Mouse (Mus musculus): ENCODE measurements around the gene Itfg2. TPM values are rescaled to one million over a fixed set of nuclear protein-coding genes. Genes with fewer than 3 reads are reported as not detected.

Itfg2 gene
- total and polyA plus RNA-seq, 3 experiments = 16.6 to 44.8 TPM; not detected in 1

DNA sequence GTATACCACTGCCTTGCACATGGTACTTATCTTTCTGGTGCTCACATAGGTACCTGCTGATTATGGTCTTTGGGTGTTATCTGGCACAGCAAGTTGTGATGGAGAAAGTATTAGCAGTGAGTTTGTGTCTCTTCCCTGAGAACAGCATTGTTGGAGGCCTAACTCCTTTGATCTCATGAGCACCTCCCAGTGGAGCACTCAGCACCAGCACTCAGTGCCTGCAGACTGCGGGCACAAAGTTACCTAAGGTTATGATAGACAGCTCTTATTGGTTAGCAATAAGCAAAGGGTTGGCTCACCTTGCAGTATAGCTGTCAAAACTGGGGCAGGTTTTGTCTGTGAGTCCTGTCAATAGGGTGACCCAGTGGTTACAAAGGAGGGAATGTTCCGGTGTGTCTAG lies 15.5 kb upstream of the Itfg2 start:
- peak; percentile 60 for DNase-seq (ENCODE audit: low read depth, low spot score)
- no peak overlapping the region for H3K27ac ChIP-seq (ENCODE audit: control insufficient read depth, low read depth, low read length)
- peak; percentile 32 to 44 (median 41); a peak in 5 of 6 replicates for TF ChIP-seq CTCF (IDR thresholded peaks at IDR 0.05 in 2 of 3, conservative IDR thresholded peaks at IDR 0.05 in 1 of 3; ENCODE audit: control insufficient read depth in 1 of 3, insufficient read depth in 1 of 3, low read depth in 2 of 3, low read length in 3 of 3, poor library complexity in 1 of 3, severe bottlenecking in 1 of 3)
- 0 out of 2 replicates have a peak, but pooled peaks have one; percentile 7 for TF ChIP-seq SMC3 (IDR thresholded peaks at IDR 0.05; ENCODE audit: low read depth, low read length)
- TF ChIP-seq MEF2A (IDR thresholded peaks at IDR 0.05; ENCODE audit: extremely low read depth, insufficient replicate concordance, low read depth, low read length, poor library complexity, severe bottlenecking) = no peak
- TF ChIP-seq ETS1 (IDR thresholded peaks at IDR 0.05; ENCODE audit: low read depth, low read length) = 0 out of 2 replicates have a peak, but pooled peaks have one; percentile 6

DNA sequence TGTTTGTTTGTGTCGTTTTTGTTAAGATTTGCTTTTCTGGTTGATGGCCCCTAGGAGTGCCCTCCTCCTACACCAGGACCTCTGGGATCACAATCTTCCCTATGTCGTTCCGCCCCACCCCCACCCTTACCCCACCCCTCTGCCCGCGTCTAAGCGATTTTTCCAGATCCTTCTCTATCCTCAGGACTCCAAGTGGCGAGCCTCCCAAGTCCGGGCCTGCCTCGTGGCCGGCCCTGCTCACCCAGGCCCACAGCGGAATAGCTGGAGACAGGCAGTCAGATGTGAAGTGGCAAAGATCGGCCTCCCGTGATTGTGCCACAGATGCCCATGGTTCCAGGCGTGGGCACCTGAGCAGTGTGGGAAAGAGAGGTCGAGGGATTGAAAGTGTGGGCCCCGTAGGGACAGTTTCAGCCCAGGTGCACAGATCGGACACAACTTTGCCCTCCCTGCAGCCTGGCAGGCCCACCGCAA lies 14.2 kb upstream of the Itfg2 start:
- no peak overlapping the region for H3K27ac ChIP-seq (ENCODE audit: control insufficient read depth, low read depth, low read length)
- DNase-seq (ENCODE audit: low read depth, low spot score) = no peak

More for the DNA sequence above, 15.5 kb upstream of the Itfg2 start:
- H3K79me2 ChIP-seq (ENCODE audit: control insufficient read depth, insufficient read depth, low read length, poor library complexity) = peaks cover 19% of the 10 kb centered on the region
- H3K4me1 ChIP-seq (ENCODE audit: control insufficient read depth in 1 of 2, insufficient read depth in 2 of 2, low read length in 2 of 2) = peaks cover 12 to 16% of the 10 kb centered on the region in 2 experiments
- no peaks in the 10 kb centered on the region for H3K9me3 ChIP-seq (replicated peaks; ENCODE audit: insufficient read depth, low read length)
- H3K36me3 ChIP-seq (ENCODE audit: control insufficient read depth in 1 of 2, insufficient read depth in 2 of 2, low read length in 2 of 2) = peaks cover 2 to 16% of the 10 kb centered on the region in 2 experiments
- no peak overlapping the region for H3K9ac ChIP-seq (ENCODE audit: control insufficient read depth, low read depth, low read length, poor library complexity, severe bottlenecking)
- no peaks in the 10 kb centered on the region for H3K27me3 ChIP-seq (ENCODE audit: control insufficient read depth in 1 of 2, insufficient read depth in 2 of 2, low read length in 2 of 2)
- no peak overlapping the region for H3K4me3 ChIP-seq (ENCODE audit: control insufficient read depth in 1 of 2, insufficient read depth in 1 of 2, low read depth in 2 of 2, low read length in 2 of 2)

DNA sequence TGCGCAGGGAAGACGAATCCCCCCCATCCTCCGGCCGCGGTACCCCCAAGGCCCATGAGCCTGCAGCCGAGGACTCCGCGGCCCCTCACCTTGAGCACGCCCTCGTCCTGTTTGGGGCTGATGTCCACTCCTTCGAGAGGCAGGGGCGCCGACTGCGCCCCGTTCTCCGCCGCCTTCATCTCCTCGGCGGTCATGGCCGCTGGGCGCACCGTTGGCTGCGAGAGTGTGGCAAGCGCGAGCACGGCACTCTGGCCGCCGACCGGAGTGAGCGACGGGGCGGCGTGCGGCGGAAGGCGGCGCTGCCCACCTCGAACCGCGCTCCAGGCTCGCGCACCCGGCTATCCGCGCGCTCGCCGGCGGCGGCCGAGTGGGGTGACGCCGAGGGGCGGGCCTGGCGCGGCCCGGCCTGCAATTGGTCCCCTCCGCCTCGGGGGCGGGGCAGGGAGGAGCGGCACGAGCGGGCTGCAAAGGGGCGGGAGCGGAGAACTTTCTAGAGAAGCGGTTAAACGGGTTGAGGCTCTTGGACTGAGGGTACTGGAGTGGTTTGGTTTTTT lies 13.7 kb upstream of the Itfg2 start, which contains the start of gene Fkbp4:
Fkbp4 (minus strand) TSS at position 361 of the 554 bp plus-strand sequence.
- H3K79me2 ChIP-seq (ENCODE audit: control insufficient read depth, insufficient read depth, low read length, poor library complexity) = peaks cover 19% of the 10 kb centered on the region
- no peaks in the 10 kb centered on the region for H3K27me3 ChIP-seq (ENCODE audit: control insufficient read depth in 1 of 2, insufficient read depth in 2 of 2, low read length in 2 of 2)
- no peaks in the 10 kb centered on the region for H3K9me3 ChIP-seq (replicated peaks; ENCODE audit: insufficient read depth, low read length)
- peaks cover 17 to 20% of the 10 kb centered on the region in 2 experiments for H3K36me3 ChIP-seq (ENCODE audit: control insufficient read depth in 1 of 2, insufficient read depth in 2 of 2, low read length in 2 of 2)
- peak; percentile 89 for DNase-seq (ENCODE audit: low read depth, low spot score)
- peak within 1 kb of the TSS; percentile 92 to 99 for H3K4me3 ChIP-seq (ENCODE audit: control insufficient read depth in 1 of 2, insufficient read depth in 1 of 2, low read depth in 2 of 2, low read length in 2 of 2)
- H3K27ac ChIP-seq (ENCODE audit: control insufficient read depth, low read depth, low read length) = peak within 1 kb of the TSS; percentile 58
- peak within 1 kb of the TSS; percentile 87 for H3K9ac ChIP-seq (ENCODE audit: control insufficient read depth, low read depth, low read length, poor library complexity, severe bottlenecking)
- peaks cover 12 to 19% of the 10 kb centered on the region in 2 experiments for H3K4me1 ChIP-seq (ENCODE audit: control insufficient read depth in 1 of 2, insufficient read depth in 2 of 2, low read length in 2 of 2)
- TF ChIP-seq NRF1 (IDR thresholded peaks at IDR 0.05; ENCODE audit: insufficient read depth, low read depth, low read length, poor library complexity, severe bottlenecking) (0 out of 2 replicates have a peak, but pooled peaks have one; percentile 32), MYB (IDR thresholded peaks at IDR 0.05; ENCODE audit: low read depth, low read length) (0 out of 2 replicates have a peak, but pooled peaks have one; percentile 10), ZNF384 (IDR thresholded peaks at IDR 0.05; ENCODE audit: low read depth, low read length) (no peak), MXI1 (IDR thresholded peaks at IDR 0.05; ENCODE audit: low read depth, low read length) (peak; percentile 67), TBP (IDR thresholded peaks at IDR 0.05; ENCODE audit: low read depth, low read length) (0 out of 2 replicates have a peak, but pooled peaks have one; percentile 39), MEF2A (IDR thresholded peaks at IDR 0.05; ENCODE audit: extremely low read depth, insufficient replicate concordance, low read depth, low read length, poor library complexity, severe bottlenecking) (peak; percentile 7; the same call in 1 of the 2 replicates), TAL1 (IDR thresholded peaks at IDR 0.05; ENCODE audit: low read length) (no peak), CTCF (IDR thresholded peaks at IDR 0.05 in 2 of 3, conservative IDR thresholded peaks at IDR 0.05 in 1 of 3; ENCODE audit: control insufficient read depth in 1 of 3, insufficient read depth in 1 of 3, low read depth in 2 of 3, low read length in 3 of 3, poor library complexity in 1 of 3, severe bottlenecking in 1 of 3) (peak in 1 of 3 experiments; percentile 16; a peak in 1 of 6 replicates), UBTF (IDR thresholded peaks at IDR 0.05; ENCODE audit: borderline replicate concordance, insufficient read depth, low read depth, low read length) (0 out of 2 replicates have a peak, but pooled peaks have one; percentile 25), TCF12 (IDR thresholded peaks at IDR 0.05; ENCODE audit: low read depth, low read length) (peak; percentile 48; the same call in 1 of the 2 replicates), POLR2A (IDR thresholded peaks at IDR 0.05; ENCODE audit: control insufficient read depth in 1 of 2, insufficient read depth in 1 of 2, low read depth in 1 of 2, low read length in 2 of 2, poor library complexity in 1 of 2) (peak; percentile 85 to 86), ELF1 (IDR thresholded peaks at IDR 0.05; ENCODE audit: low read depth, low read length) (no peak), POLR2AphosphoS5 (IDR thresholded peaks at IDR 0.05; ENCODE audit: borderline replicate concordance, low read depth, low read length) (no peak), SIN3A (IDR thresholded peaks at IDR 0.05; ENCODE audit: low read length) (no peak)

More for the DNA sequence above, 14.2 kb upstream of the Itfg2 start:
- H3K4me3 ChIP-seq (ENCODE audit: control insufficient read depth in 1 of 2, insufficient read depth in 1 of 2, low read depth in 2 of 2, low read length in 2 of 2) = peak overlapping the region; percentile 55 to 84
- H3K27me3 ChIP-seq (ENCODE audit: control insufficient read depth in 1 of 2, insufficient read depth in 2 of 2, low read length in 2 of 2) = no peaks in the 10 kb centered on the region
- peaks cover 12 to 19% of the 10 kb centered on the region in 2 experiments for H3K4me1 ChIP-seq (ENCODE audit: control insufficient read depth in 1 of 2, insufficient read depth in 2 of 2, low read length in 2 of 2)
- no peaks in the 10 kb centered on the region for H3K9me3 ChIP-seq (replicated peaks; ENCODE audit: insufficient read depth, low read length)
- peak overlapping the region; percentile 60 for H3K9ac ChIP-seq (ENCODE audit: control insufficient read depth, low read depth, low read length, poor library complexity, severe bottlenecking)
- peaks cover 12 to 20% of the 10 kb centered on the region in 2 experiments for H3K36me3 ChIP-seq (ENCODE audit: control insufficient read depth in 1 of 2, insufficient read depth in 2 of 2, low read length in 2 of 2)
- TF ChIP-seq MYC (IDR thresholded peaks at IDR 0.05; ENCODE audit: low read depth, low read length) (no peak), NRF1 (IDR thresholded peaks at IDR 0.05; ENCODE audit: insufficient read depth, low read depth, low read length, poor library complexity, severe bottlenecking) (no peak), E2F4 (IDR thresholded peaks at IDR 0.05; ENCODE audit: borderline replicate concordance, low read depth, low read length) (no peak), CTCF (IDR thresholded peaks at IDR 0.05 in 2 of 3, conservative IDR thresholded peaks at IDR 0.05 in 1 of 3; ENCODE audit: control insufficient read depth in 1 of 3, insufficient read depth in 1 of 3, low read depth in 2 of 3, low read length in 3 of 3, poor library complexity in 1 of 3, severe bottlenecking in 1 of 3) (no peak), ZNF384 (IDR thresholded peaks at IDR 0.05; ENCODE audit: low read depth, low read length) (no peak), MAFK (IDR thresholded peaks at IDR 0.05; ENCODE audit: borderline replicate concordance, low read depth, low read length) (no peak), GABPA (IDR thresholded peaks at IDR 0.05; ENCODE audit: low read depth, low read length) (no peak), NELFE (IDR thresholded peaks at IDR 0.05; ENCODE audit: low read depth, low read length) (no peak), POLR2AphosphoS2 (IDR thresholded peaks at IDR 0.05; ENCODE audit: low read length) (no peak), KAT2A (conservative IDR thresholded peaks at IDR 0.05; ENCODE audit: low read depth, low read length) (no peak), MAZ (IDR thresholded peaks at IDR 0.05; ENCODE audit: low read depth, low read length) (no peak), ZMIZ1 (IDR thresholded peaks at IDR 0.05; ENCODE audit: low read depth, low read length) (no peak), ELF1 (IDR thresholded peaks at IDR 0.05; ENCODE audit: low read depth, low read length) (no peak), CHD2 (IDR thresholded peaks at IDR 0.05; ENCODE audit: low read length) (no peak), SIN3A (IDR thresholded peaks at IDR 0.05; ENCODE audit: low read length) (no peak)
- H3K79me2 ChIP-seq (ENCODE audit: control insufficient read depth, insufficient read depth, low read length, poor library complexity) = peaks cover 19% of the 10 kb centered on the region

Data from MEL (cell line).